Mouse (Mus musculus): Measurements from ENCODE around the gene Orai1. TPM values are rescaled to one million over a fixed set of nuclear protein-coding genes. Genes with fewer than 3 reads are reported as not detected.

Gene Orai1
- polyA plus RNA-seq, 1 experiment: 0.88 TPM

DNA sequence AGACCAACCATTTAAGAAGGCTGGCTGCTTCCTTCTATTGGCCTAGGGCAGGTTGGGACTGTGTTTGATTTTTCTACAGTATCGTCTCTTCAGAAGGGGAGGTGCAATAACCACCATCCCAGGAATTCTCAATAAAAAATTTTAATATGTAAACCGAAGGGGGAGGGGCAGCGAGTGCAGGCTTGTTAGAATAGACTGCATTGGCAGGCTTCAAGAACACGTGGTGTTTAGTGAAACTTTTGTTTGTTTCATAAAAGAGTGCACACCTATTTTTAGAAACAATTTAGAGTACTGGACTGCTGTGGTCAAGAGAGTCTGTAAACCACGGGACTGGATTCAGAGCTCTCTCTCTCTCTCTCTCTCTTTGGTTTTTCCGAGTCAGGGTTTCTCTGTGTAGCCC is 8.2 kb downstream of the Orai1 start:
- Histone ChIP-seq H3K9me3 (ENCODE audit: control insufficient read depth, low read length) (no peaks in the 10 kb centered on the region), H3K4me1 (ENCODE audit: control insufficient read depth) (peaks cover 18% of the 10 kb centered on the region), H3K4me3 (replicated peaks) (no peak overlapping the region), H3K27me3 (ENCODE audit: control insufficient read depth) (no peaks in the 10 kb centered on the region), H3K36me3 (ENCODE audit: control insufficient read depth) (no peaks in the 10 kb centered on the region)
- TF ChIP-seq GATA1 (IDR thresholded peaks at IDR 0.05; ENCODE audit: low read length) (no peak), TAL1 (IDR thresholded peaks at IDR 0.05; ENCODE audit: low read length) (no peak)

DNA sequence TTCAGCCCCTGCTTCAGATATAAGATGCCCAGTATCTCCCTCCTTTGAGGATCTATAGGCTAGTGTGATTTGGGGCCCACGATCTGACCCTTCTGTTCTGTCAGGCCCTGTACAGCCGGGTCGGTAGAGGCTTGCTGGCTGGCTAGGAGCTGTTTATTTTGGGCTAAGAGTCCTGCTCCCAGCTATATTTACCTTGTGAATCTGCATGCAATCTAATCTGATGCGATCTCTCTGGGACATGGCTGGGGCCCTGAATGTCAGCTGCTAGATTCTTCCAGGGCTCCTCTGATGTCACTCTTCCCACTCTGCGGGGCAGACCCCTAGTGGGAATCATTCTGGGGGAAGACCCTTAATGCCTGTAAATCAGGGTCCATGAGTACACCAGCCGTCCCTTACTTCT is 9.4 kb downstream of the Orai1 start:
- Histone ChIP-seq H3K27me3 (ENCODE audit: control insufficient read depth) (no peaks in the 10 kb centered on the region), H3K9me3 (ENCODE audit: control insufficient read depth, low read length) (no peaks in the 10 kb centered on the region), H3K4me1 (ENCODE audit: control insufficient read depth) (peaks cover 14% of the 10 kb centered on the region), H3K4me3 (replicated peaks) (no peak overlapping the region), H3K36me3 (ENCODE audit: control insufficient read depth) (peaks cover 5% of the 10 kb centered on the region)
- no peak for TF ChIP-seq TAL1 (IDR thresholded peaks at IDR 0.05; ENCODE audit: low read length)

DNA sequence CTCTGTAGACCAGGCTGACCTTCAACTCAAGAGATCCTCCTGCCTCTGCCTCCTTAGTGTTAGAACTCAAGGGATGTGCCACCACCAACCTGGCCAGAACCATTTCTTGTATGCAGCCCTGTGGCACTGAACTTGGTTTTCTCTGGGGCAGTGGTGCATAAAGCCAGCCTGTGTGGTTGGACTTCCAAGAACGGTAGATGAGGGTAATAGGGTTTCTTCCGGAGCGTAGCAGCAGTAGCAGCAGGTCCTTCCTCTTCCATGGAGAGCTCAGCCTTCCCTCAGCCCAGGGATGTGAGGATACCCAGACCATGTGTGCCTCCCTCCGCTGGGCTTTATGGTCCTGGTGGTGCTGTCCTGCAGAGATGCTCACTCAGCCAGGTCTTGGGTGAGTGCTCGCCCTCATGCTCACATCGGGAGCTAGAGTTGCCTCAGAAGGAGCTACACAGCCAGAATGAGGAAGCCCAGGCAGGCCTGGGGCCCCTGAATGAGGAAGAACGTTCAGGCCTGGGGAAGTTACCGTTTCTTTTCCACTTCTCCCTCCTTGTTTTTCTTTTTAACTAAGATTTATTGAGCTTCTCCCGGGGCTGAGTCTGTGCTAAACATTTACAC is 10.2 kb downstream of the Orai1 start:
- H3K36me3 ChIP-seq (ENCODE audit: control insufficient read depth): peaks cover 10% of the 10 kb centered on the region
- H3K27me3 ChIP-seq (ENCODE audit: control insufficient read depth): no peaks in the 10 kb centered on the region
- H3K4me3 ChIP-seq (replicated peaks): no peak overlapping the region
- H3K4me1 ChIP-seq (ENCODE audit: control insufficient read depth): peaks cover 8% of the 10 kb centered on the region
- TF ChIP-seq GATA1 (IDR thresholded peaks at IDR 0.05; ENCODE audit: low read length): no peak
- no peak for TF ChIP-seq TAL1 (IDR thresholded peaks at IDR 0.05; ENCODE audit: low read length)
- H3K9me3 ChIP-seq (ENCODE audit: control insufficient read depth, low read length): no peaks in the 10 kb centered on the region

DNA sequence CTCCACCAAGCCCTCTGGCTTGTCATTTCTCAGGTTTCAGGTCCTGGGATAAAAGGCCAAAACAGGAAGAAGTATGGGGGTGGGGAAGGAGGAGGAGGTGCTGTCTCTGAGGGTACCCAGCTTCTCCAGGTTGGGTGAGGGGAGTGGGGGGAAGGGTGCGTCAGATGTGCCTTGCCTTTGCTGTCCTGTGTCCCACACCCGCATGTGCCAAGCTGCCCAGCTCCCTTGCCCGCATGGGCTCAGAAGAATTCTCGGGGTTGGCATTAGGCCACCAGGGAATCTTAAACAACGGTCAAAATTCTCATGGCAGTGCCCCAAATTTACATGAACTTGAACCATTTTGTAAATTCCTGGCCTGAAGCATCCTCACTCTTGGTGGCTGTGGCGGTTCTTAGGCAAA is 11.5 kb downstream of the Orai1 start:
- no peaks in the 10 kb centered on the region for H3K9me3 ChIP-seq (ENCODE audit: control insufficient read depth, low read length)
- TF ChIP-seq TAL1 (IDR thresholded peaks at IDR 0.05; ENCODE audit: low read length): no peak
- no peak for TF ChIP-seq GATA1 (IDR thresholded peaks at IDR 0.05; ENCODE audit: low read length)
- H3K4me3 ChIP-seq (replicated peaks): no peak overlapping the region
- no peaks in the 10 kb centered on the region for H3K27me3 ChIP-seq (ENCODE audit: control insufficient read depth)
- peaks cover 8% of the 10 kb centered on the region for H3K4me1 ChIP-seq (ENCODE audit: control insufficient read depth)
- peaks cover 10% of the 10 kb centered on the region for H3K36me3 ChIP-seq (ENCODE audit: control insufficient read depth)

DNA sequence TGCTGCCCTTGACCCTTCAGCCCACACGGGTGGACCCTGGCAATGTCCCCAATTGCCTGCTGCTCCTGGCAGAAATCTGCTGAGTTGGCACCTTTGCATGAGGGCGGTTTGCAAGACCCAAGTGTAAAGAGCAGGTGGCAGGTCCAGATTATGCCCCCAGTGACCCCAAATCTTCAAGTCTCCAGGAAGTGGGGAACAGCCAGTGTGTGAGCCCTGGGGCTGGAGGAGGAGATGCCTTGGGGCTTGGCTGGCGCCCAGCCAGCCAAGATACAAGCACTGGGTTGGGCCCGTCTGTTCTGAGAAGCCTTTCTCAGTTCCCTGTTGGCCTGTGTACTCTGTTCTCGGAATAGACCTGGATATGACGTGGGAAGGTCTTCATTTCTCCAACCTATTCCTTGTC is 12.6 kb downstream of the Orai1 start:
- H3K4me1 ChIP-seq (ENCODE audit: control insufficient read depth): peaks cover 8% of the 10 kb centered on the region
- H3K4me3 ChIP-seq (replicated peaks): no peak overlapping the region
- no peak for TF ChIP-seq TAL1 (IDR thresholded peaks at IDR 0.05; ENCODE audit: low read length)
- no peak for TF ChIP-seq GATA1 (IDR thresholded peaks at IDR 0.05; ENCODE audit: low read length)
- H3K36me3 ChIP-seq (ENCODE audit: control insufficient read depth): peaks cover 10% of the 10 kb centered on the region
- H3K27me3 ChIP-seq (ENCODE audit: control insufficient read depth): no peaks in the 10 kb centered on the region
- no peaks in the 10 kb centered on the region for H3K9me3 ChIP-seq (ENCODE audit: control insufficient read depth, low read length)

DNA sequence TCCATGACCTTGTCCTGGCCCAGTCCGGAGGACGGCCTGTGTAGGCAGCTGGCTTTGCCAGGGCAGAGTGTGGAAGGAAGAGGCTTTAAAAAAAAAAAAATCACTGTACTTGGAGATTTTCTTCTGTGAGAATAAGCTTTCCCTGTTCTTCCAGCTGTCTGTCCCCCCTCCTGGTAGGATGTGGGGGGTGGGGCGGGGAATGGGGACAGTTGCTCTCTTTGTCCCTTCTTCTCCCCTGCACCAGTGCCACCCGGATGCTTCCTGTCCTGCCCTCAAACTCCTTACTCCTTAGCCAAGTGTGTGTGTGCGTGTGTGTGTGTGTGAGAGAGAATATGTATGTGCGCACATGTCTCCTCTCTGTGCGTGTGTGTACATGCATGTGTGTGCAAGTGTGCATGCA is 14.9 kb downstream of the Orai1 start:
- peaks cover 17% of the 10 kb centered on the region for H3K4me1 ChIP-seq (ENCODE audit: control insufficient read depth)
- no peaks in the 10 kb centered on the region for H3K27me3 ChIP-seq (ENCODE audit: control insufficient read depth)
- peaks cover 10% of the 10 kb centered on the region for H3K36me3 ChIP-seq (ENCODE audit: control insufficient read depth)
- H3K9me3 ChIP-seq (ENCODE audit: control insufficient read depth, low read length): no peaks in the 10 kb centered on the region
- TF ChIP-seq TAL1 (IDR thresholded peaks at IDR 0.05; ENCODE audit: low read length): no peak
- TF ChIP-seq GATA1 (IDR thresholded peaks at IDR 0.05; ENCODE audit: low read length): no peak
- H3K4me3 ChIP-seq (replicated peaks): no peak overlapping the region

DNA sequence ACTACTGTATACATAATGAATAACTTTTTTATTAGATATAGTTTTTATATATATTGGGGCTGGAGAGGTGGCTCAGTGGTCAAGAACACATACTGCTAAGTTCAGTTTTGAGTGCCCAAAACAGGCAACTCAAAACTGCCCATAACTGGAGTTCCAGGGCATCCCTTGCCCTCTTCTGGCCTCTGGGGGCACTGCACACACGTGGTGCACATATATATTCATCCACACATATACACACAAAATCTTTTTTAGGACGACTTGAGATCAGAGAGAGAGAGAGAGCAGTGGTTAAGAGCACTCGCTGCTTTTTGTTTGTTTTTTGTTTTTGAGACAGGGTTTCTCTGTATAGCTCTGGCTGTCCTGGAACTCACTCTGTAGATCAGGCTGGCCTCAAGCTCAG is 16.4 kb downstream of the Orai1 start:
- H3K9me3 ChIP-seq (ENCODE audit: control insufficient read depth, low read length): no peaks in the 10 kb centered on the region
- peaks cover 10% of the 10 kb centered on the region for H3K36me3 ChIP-seq (ENCODE audit: control insufficient read depth)
- H3K4me1 ChIP-seq (ENCODE audit: control insufficient read depth): peaks cover 29% of the 10 kb centered on the region
- H3K4me3 ChIP-seq (replicated peaks): no peak overlapping the region
- no peak for TF ChIP-seq TAL1 (IDR thresholded peaks at IDR 0.05; ENCODE audit: low read length)
- no peak for TF ChIP-seq GATA1 (IDR thresholded peaks at IDR 0.05; ENCODE audit: low read length)
- no peaks in the 10 kb centered on the region for H3K27me3 ChIP-seq (ENCODE audit: control insufficient read depth)

DNA sequence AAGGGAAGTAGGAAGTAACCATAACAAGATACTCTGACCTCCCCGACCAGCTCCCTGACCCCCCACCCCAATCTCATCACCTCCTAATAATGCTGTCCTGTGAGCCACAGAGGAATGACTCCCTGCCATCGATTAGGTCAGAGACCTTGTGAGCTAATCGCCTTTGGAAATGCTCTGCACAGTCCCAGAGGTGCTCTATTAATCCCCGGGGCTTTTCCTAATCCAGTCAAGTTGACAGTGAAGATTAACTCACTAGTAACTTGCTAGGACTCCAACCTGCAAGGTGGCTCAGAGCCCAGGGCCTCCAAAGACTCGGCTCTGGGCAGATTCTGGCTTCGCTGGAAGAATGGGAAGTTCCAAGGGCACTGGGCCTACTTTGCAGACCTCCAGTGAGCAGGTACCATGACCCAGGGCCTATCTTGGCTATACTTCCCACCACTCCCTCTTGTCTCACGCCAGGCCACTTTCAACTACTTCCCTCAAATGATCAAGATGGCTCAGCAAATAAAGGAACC is 18.8 kb downstream of the Orai1 start:
- Histone ChIP-seq H3K4me3 (replicated peaks) (no peak overlapping the region), H3K9me3 (ENCODE audit: control insufficient read depth, low read length) (no peaks in the 10 kb centered on the region), H3K36me3 (ENCODE audit: control insufficient read depth) (peaks cover 10% of the 10 kb centered on the region), H3K27me3 (ENCODE audit: control insufficient read depth) (no peaks in the 10 kb centered on the region; the same call in 1 of the 2 replicates), H3K4me1 (ENCODE audit: control insufficient read depth) (peaks cover 41% of the 10 kb centered on the region)
- TF ChIP-seq TAL1 (IDR thresholded peaks at IDR 0.05; ENCODE audit: low read length) (no peak), GATA1 (IDR thresholded peaks at IDR 0.05; ENCODE audit: low read length) (no peak)

DNA sequence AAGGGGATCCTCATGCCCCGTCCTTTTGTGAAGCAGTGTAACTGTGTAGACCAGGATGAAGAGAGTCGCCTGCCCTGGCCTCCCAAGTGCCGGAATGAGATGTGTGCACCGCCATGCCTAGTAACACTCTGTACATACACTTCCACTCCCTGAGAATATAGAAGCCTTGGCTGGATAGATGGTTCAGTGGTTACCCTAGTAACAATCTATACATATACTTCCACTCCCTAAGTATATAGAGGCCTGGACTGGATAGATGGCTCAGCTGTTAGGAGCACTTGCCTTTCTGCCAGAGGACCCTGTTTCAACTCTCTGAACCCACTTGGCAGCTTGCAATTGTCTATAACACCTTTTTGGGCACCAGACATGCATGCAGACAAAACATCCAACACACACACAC is 20.2 kb downstream of the Orai1 start:
- Histone ChIP-seq H3K4me1 (ENCODE audit: control insufficient read depth) (peaks cover 52% of the 10 kb centered on the region), H3K27me3 (ENCODE audit: control insufficient read depth) (no peaks in the 10 kb centered on the region; the same call in 1 of the 2 replicates), H3K4me3 (replicated peaks) (peak overlapping the region; percentile 14), H3K9me3 (ENCODE audit: control insufficient read depth, low read length) (no peaks in the 10 kb centered on the region), H3K36me3 (ENCODE audit: control insufficient read depth) (no peaks in the 10 kb centered on the region; the same call in 1 of the 2 replicates)
- no peak for TF ChIP-seq GATA1 (IDR thresholded peaks at IDR 0.05; ENCODE audit: low read length)
- TF ChIP-seq TAL1 (IDR thresholded peaks at IDR 0.05; ENCODE audit: low read length): no peak

DNA sequence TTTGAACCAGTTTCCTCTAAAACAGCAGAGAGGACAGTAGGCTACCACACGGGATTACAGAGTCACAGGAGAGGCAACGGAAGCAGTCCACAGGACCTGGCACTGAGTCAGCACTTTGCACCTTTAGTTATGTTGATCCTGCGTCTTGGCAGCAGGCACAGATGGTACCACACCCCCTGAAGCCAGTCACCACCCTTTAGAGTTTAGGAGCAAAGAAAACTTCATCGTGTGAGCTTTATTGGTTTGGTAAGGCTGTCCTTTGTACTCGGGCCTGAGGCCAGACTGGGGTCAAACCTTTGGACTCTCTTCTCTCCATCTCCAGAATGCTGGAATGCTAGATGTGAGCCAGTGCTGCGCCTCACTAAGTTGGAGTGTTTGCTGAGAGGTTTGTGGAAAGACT is 20.7 kb downstream of the Orai1 start:
- peaks cover 56% of the 10 kb centered on the region for H3K4me1 ChIP-seq (ENCODE audit: control insufficient read depth)
- peak overlapping the region; percentile 12 for H3K4me3 ChIP-seq (replicated peaks)
- no peak for TF ChIP-seq GATA1 (IDR thresholded peaks at IDR 0.05; ENCODE audit: low read length)
- TF ChIP-seq TAL1 (IDR thresholded peaks at IDR 0.05; ENCODE audit: low read length): no peak
- H3K27me3 ChIP-seq (ENCODE audit: control insufficient read depth): no peaks in the 10 kb centered on the region; the same call in 1 of the 2 replicates
- H3K9me3 ChIP-seq (ENCODE audit: control insufficient read depth, low read length): no peaks in the 10 kb centered on the region
- no peaks in the 10 kb centered on the region; the same call in 1 of the 2 replicates for H3K36me3 ChIP-seq (ENCODE audit: control insufficient read depth)

Measured in erythroblast, embryonic 14.5 days (primary cell).